Mouse (Mus musculus) liver, embryonic 14.5 days (tissue): ENCODE results near the gene Actn1.

Source experiments
- CTCF ChIP-seq: IDR thresholded peaks from 2 replicates; pipeline ENCODE4 v1.5.1; 2016; ENCODE audit warnings: antibody characterized with exemption, low read depth, control low read depth
- EP300 ChIP-seq: IDR thresholded peaks from 2 replicates; pipeline ENCODE4 v1.6.1; 2016; ENCODE audit warnings: antibody characterized with exemption, low read depth

DNA sequence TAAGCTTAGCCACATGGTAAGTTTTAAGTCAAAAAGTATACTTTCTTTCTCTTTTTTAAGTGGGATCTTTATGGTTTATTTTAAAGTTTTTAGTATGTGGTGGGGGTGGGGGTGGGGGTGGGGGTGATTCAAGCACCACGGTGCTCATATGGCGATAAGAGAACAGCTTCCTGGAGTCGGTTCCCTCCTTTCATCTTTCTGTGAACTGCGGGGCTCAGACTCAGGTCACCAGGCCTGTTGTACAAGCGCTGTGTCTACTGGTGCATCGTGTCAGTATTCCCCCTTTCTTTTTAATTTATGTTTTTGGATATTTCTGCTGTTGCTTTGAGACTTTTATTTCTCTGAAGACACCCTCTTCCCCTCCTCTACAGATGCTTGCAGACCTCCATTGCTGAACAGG, 38.5 kb upstream of the Actn1 start:
- TF ChIP-seq CTCF (no peak), EP300 (no peak)
